Mouse (Mus musculus) spleen, adult 2 months (tissue): ENCODE data around the gene Kmt5a. TPM values are rescaled to one million over a fixed set of nuclear protein-coding genes. Genes with fewer than 3 reads are reported as not detected.
A peak's percentile ranks its signal among the peaks of the same experiment; 100 is the strongest.

ENCODE experiments used
- DNase-seq, 2 experiments: peaks; one replicate each; pipeline versions ENCODE4 v3.0.0 to v3.0.0-alpha.2; 2012 to 2021; ENCODE audit warnings: low spot score in 2 of 2, low read depth in 1 of 2
- H3K27ac ChIP-seq: fragments of 200-500 bp; 2 replicates; pipeline ENCODE4 v1.5.1; 2012; ENCODE audit warnings: low read length, inconsistent platforms; ENCODE audit not compliant: insufficient read depth
- H3K27me3 ChIP-seq: fragments of 200-500 bp; 2 replicates; pipeline ENCODE4 v1.6.1; 2012; ENCODE audit warnings: mild to moderate bottlenecking, moderate library complexity, low read length, inconsistent platforms; ENCODE audit not compliant: control insufficient read depth, insufficient read depth
- H3K36me3 ChIP-seq: fragments of 200-500 bp; 2 replicates; pipeline ENCODE4 v1.6.1; 2012; ENCODE audit warnings: mild to moderate bottlenecking, low read length, inconsistent platforms; ENCODE audit not compliant: control insufficient read depth, insufficient read depth
- H3K4me1 ChIP-seq: fragments of 200-500 bp; 2 replicates; pipeline ENCODE4 v1.6.1; 2011; ENCODE audit warnings: inconsistent platforms; ENCODE audit not compliant: control insufficient read depth, insufficient read depth, insufficient read length
- H3K4me3 ChIP-seq: fragments of 200-500 bp; 2 replicates; pipeline ENCODE4 v1.5.1; 2011; ENCODE audit warnings: mild to moderate bottlenecking, inconsistent platforms; ENCODE audit not compliant: insufficient read depth, insufficient read length; ENCODE audit errors: extremely low read depth
- CTCF ChIP-seq: fragments of 200-500 bp; IDR thresholded peaks from 2 replicates; pipeline ENCODE4 v1.5.1; 2011; ENCODE audit warnings: mild to moderate bottlenecking, inconsistent platforms; ENCODE audit not compliant: insufficient read depth, insufficient read length, insufficient replicate concordance; ENCODE audit errors: extremely low read depth
- POLR2A ChIP-seq: fragments of 200-500 bp; IDR thresholded peaks from 2 replicates; pipeline ENCODE4 v1.6.1; 2011; ENCODE audit warnings: low read depth, low read length, inconsistent platforms
- WGBS: fragments of 180-500 bp; shearing (Covaris S2); methylation state at CpG from one replicate; pipeline ENCODE4 v1.1.7; 2018; 5-methylcytosine and 5-hydroxymethylcytosine counted together
- polyA plus RNA-seq: library from polyadenylated mRNA; depleted of rRNA; stranded (reverse); fragments of >200 nt; gene quantifications from 2 replicates; pipeline ENCODE4 v1.2.3, GENCODE M21; 2012; rRNA removed

The Kmt5a gene
- 18.4 and 22.8 TPM in 2 replicates for polyA plus RNA-seq

DNA sequence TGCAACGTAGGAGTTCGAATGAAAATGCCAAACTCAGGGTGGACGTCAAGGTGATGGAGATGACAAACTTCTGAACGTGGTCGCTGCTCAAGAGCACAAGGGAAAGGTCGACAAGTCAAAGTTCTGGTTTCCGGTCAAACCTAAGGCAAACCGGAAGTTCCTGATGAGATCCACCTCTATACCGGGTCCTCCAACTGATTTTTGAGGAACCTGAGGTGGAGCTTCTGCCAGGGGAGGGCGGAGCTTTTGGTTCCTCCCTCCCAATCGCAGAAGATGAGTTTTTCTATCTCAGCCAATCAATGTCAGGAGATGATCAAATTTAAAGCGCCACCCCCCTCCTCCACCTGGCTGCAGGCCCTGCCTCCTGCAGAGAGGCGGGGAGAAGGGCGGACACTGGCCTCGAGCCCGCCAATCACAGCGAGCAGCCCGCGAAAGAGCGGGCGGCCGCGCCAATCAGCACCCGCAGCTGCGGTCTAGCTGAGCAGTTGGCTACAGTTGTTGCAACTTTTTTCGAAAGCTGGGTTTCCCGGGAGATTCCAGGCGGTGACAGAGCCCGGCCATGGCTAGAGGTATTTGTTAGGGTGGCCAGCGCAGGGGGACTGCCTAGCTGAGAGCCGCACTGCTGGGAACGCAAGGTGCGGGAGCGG is at the start of gene Kmt5a:
TSS of gene Kmt5a (plus strand) at position 484 of the 647 bp plus-strand sequence.
- Histone ChIP-seq H3K27me3 (no peaks in the 10 kb centered on the region), H3K36me3 (no peaks in the 10 kb centered on the region), H3K4me1 (peaks cover 2% of the 10 kb centered on the region; the same call in 1 of the 2 replicates), H3K4me3 (peak within 1 kb of the TSS; percentile 87), H3K27ac (peak within 1 kb of the TSS; percentile 79)
- DNase-seq: peak; percentile 93
- TF ChIP-seq POLR2A (no peak; the same call in 1 of the 2 replicates), CTCF (no peak)
- under 1% methylated on average over 34 of the region's 34 CpGs for WGBS

DNA sequence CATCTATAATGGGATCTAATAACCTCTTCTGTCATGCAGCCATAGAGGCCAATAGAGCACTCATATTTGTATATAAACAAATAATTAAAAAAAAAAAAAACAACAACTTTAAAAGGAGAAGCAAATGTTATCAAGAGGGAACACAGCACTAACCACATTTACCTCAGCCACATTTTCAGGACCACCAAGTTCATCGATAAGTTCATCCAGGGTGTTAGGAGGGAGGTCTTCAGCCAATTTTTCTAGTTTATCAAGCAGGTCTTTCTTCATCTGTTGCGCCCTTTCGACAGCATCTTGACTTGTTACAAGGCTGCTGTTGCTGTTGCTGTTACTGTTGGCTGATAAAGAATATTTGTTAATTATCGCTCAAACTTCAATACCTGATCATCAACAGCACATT is 47.3 kb upstream of the Kmt5a start:
- WGBS: 87% methylated on average over 4 of the region's 4 CpGs
- Histone ChIP-seq H3K36me3 (peaks cover 36% of the 10 kb centered on the region), H3K4me3 (no peak overlapping the region), H3K27me3 (no peaks in the 10 kb centered on the region), H3K4me1 (no peaks in the 10 kb centered on the region), H3K27ac (no peak overlapping the region)
- no peak for TF ChIP-seq POLR2A
- no peak for TF ChIP-seq CTCF
- DNase-seq: no peak

DNA sequence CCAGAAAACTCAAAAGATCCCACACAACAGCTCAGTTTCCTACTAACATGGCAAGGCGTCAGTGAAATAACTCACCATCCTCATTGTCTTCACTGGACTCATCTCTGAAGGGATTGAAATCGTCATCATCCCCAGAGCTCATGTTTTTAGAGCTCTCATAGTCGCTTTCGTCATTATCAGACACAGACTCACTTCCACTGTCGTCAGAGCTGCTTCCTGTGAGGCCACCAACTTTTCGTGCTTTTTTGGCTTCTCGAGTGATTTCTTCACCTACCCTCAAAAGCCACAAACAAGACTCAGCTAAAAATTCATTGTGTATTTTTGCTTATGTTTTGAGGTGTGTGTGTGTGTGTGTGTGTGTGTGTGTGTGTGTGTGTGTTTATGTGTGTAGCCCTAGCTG is 46.0 kb upstream of the Kmt5a start:
- H3K4me1 ChIP-seq: no peaks in the 10 kb centered on the region
- H3K4me3 ChIP-seq: no peak overlapping the region
- no peak for DNase-seq
- WGBS: 62% methylated on average over 7 of the region's 7 CpGs
- H3K36me3 ChIP-seq: peaks cover 35% of the 10 kb centered on the region
- no peaks in the 10 kb centered on the region for H3K27me3 ChIP-seq
- TF ChIP-seq CTCF: no peak
- no peak for TF ChIP-seq POLR2A
- no peak overlapping the region for H3K27ac ChIP-seq

DNA sequence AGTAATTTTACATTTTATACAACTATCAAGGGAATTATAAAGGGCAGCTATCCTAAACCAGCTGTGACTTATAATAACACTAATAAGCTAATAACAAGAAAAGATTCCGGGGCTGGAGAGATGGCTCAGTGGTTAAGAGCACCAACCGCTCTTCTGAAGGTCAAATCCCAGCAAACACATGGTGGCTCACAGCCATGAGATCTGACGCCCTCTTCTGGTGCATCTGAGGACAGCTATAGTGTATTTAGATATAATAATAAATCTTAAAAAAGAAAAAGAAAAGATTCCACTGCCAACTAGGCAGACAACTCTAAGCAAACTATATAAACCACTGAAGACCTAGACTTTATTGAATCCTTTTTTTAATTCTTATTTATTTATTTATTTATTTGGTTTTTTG is 28.9 kb upstream of the Kmt5a start:
- no peak for DNase-seq
- TF ChIP-seq CTCF (no peak), POLR2A (no peak)
- Histone ChIP-seq H3K27me3 (no peaks in the 10 kb centered on the region), H3K36me3 (peaks cover 36% of the 10 kb centered on the region), H3K27ac (no peak overlapping the region), H3K4me3 (no peak overlapping the region), H3K4me1 (no peaks in the 10 kb centered on the region)
- WGBS: 87% methylated on average over 3 of the region's 3 CpGs

DNA sequence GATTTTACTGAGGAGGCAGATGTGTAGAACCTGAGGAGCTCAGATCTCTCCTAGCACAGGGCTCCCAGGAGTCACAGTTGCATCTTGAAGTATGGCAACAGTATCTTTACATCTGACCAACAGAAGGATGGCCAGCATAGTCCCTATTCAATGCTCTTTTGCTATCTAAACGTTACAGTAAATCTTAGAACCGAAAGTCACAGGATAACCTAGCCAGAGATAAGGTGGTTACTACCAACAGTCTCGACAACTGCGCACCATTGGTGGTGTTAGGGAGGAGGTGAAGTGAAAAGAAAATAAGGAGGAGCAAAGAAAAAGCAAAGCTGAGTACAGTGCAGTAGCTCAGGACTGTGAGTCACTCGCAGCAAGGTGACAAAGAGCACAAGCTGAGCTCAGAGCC is 27.6 kb upstream of the Kmt5a start:
- Histone ChIP-seq H3K27me3 (no peaks in the 10 kb centered on the region), H3K27ac (no peak overlapping the region), H3K4me1 (no peaks in the 10 kb centered on the region), H3K36me3 (peaks cover 28% of the 10 kb centered on the region), H3K4me3 (no peak overlapping the region)
- DNase-seq: no peak
- TF ChIP-seq CTCF: no peak
- TF ChIP-seq POLR2A: no peak
- WGBS: 76% methylated on average over 5 of the region's 5 CpGs

DNA sequence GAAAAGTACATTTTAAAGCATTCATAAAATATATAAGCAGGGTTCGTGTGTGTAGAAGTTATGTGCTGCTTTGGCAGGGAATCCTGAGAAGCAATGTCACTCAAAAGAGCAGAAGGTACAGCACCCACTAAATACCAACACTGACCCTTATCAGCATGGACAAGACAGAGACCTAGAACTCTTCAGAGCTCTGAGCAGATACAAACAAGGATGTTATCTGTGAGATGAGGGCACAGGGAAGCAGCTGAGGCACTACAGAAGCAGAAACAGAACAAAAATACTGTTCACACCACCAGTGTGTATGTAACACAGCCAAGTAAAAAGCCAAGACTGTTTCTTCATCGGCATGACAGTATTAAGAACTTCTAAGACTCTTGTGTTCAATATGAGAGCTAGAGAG is 20.8 kb upstream of the Kmt5a start:
- DNase-seq: no peak
- Histone ChIP-seq H3K27me3 (no peaks in the 10 kb centered on the region), H3K4me1 (no peaks in the 10 kb centered on the region), H3K4me3 (no peak overlapping the region), H3K27ac (no peak overlapping the region), H3K36me3 (0 out of 2 replicates have a peak, but pooled peaks cover 1% of the 10 kb centered on the region)
- WGBS: 85% methylated on average over 2 of the region's 2 CpGs
- TF ChIP-seq CTCF: no peak
- TF ChIP-seq POLR2A: no peak

DNA sequence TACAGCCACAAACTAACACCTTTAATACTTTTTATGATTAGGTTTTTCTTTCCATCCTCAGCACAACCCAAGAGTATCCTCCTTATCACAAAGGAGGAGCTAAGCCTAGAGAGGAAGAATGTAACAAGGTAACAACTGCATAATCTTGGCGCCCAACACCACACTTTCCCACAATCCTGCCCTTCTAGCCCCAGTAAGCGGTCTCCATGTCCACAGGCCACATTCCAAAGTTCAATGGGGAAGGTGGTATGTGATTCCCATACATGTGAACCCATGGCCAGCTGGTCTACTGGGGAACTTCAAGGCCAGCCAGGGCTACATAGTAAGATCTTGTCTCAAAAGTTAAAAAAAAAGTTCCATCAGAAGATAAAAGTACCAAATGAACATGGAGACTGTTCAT is 17.9 kb upstream of the Kmt5a start:
- 95% methylated on average over 2 of the region's 2 CpGs for WGBS
- Histone ChIP-seq H3K4me1 (no peaks in the 10 kb centered on the region), H3K4me3 (no peak overlapping the region), H3K27ac (no peak overlapping the region), H3K27me3 (no peaks in the 10 kb centered on the region), H3K36me3 (0 out of 2 replicates have a peak, but pooled peaks cover 1% of the 10 kb centered on the region)
- no peak for TF ChIP-seq CTCF
- no peak for TF ChIP-seq POLR2A
- no peak for DNase-seq
